Mouse (Mus musculus) c-Kit-positive CD71-negative TER-119-negative erythroid progenitor cells, embryonic 14.5 days (primary cell): ENCODE results near the gene Itpr1.
A peak's percentile ranks its signal among the peaks of the same experiment; 100 is the strongest.

Experiments
- DNase-seq: peaks from one replicate; pipeline ENCODE4 v3.0.0-alpha.2; 2013; ENCODE audit warnings: low read depth

Itpr1 gene

DNA sequence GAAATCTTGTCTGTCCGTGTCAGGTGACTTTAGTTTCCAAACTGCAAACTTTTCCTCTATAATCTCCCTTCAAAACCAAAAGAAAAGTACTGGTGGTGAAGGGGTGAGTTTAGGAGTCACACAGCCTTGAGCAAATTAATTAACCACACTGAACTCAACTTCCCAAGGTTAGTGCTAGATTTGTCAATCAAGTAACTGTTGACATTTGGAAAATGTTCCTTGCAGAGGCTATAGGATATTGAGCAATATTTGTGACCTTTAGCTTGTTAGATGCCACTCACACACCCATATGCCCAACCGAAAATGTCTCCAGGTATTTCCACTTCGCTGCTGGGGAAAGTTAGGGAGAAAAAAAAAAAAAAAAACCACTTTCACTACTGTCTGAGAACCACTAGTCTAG is 259.0 kb downstream of the Itpr1 start:
- no peak for DNase-seq

- DNase-seq = no peak
These were observed 259.9 kb downstream of the Itpr1 start for GRCm38 (mm10) chr6:108472748-108473147.

DNA sequence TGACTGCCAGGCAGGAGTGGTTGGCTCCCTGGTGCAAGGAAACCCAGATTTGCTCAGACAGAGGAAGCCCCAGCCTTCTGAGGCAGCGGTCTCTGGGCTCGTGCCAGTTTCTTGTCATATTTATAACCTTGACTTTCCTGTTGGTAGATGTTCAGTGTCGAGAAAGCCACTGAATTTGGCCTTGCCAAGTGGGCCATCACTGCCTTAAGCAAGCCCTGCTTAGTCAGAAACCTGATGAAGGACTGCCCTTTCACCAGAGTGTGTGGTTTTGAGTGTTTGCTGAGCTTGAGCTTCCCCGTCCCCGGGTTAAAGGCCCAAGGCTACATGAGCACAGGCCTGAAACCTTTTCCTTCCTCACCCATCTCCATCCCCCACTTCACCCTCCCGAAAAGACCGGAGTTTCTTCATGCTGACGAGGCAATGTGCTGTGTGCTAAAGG is 263.9 kb downstream of the Itpr1 start:
- DNase-seq = no peak

GRCm38 (mm10) chr6:108477602-108478001 is 264.7 kb downstream of the Itpr1 start:
- no peak for DNase-seq

DNA sequence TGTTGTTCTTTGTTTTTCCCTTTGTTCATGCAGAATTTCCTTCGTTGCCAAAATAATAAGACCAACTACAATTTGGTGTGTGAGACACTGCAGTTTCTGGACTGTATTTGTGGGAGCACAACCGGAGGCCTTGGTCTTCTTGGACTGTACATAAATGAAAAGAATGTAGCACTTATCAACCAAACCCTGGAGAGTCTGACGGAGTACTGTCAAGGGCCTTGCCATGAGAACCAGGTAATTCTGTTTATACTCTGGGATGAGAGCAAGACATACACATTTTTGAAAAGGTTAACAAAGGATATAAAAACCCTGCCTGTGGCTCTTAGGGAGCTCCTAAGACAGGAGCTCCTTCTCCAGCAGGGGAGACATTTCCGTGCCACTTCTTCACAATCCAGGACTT is 268.3 kb downstream of the Itpr1 start:
- DNase-seq = no peak

DNA sequence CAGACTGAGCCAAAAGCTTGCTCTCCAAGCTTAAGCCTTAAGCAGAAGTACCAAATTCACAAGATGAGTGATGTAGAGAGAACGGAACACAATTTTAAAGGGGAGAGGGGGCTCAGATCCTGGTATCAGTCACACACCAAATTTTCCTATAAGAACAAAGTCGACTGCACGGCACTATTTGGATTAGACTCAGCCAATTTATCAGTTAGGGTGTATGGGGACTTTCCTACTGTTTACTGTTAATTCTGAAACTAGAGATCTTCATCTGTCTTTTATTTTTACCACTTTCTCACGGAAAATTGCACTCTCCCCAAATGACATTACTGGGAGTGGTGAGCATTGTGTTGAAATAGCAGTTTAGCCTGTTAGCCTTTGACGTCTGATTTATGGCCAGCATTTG is 269.6 kb downstream of the Itpr1 start:
- DNase-seq = no peak

- DNase-seq = no peak
These were observed 273.5 kb downstream of the Itpr1 start for GRCm38 (mm10) chr6:108486212-108486992.

DNA sequence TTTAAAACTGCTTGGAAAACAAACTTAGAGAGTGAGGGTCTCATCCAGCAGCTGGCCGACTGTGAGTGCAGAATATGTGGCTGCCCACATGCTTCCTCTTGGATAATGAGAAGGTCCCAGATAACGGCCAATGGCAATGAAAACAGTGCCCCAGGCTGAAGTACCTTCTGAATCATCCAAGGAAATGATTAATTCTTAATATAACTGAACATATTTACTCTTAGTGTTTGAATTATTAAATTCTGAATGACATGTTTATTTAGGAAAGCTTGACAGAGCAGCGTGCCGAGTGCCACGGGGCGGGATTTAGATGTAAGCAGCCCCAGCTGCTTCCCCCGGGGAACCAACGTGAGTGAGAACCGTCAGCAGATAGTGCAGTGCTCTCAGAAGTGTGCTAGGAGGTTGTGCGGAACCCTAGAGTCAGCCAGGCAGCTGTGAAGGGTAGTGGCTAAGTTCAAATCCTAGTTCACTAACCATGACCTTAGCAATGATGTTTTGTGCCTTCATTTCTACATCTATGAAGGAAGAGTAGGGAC is 274.5 kb downstream of the Itpr1 start:
- no peak for DNase-seq

DNA sequence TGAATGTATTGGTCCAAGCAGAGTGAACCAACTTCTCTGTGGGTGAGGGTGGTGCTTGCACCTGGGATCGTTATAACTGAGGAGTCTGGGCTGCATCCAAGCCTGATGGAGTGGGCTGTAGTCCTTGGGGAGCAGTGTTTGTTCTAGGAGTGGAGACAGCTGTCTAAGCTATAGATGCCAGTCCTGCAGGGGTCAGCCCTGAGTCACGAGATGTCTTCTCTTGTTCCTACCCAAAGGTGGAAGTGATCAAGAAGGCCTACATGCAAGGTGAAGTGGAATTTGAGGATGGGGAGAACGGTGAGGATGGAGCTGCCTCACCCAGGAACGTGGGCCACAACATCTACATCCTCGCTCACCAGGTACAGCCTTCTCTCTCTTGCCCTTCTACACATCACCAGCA is 275.4 kb downstream of the Itpr1 start:
- DNase-seq = no peak

GRCm38 (mm10) chr6:108491969-108492368 is 279.1 kb downstream of the Itpr1 start:
- no peak for DNase-seq

GRCm38 (mm10) chr6:108493753-108494152 is 280.9 kb downstream of the Itpr1 start:
- DNase-seq = no peak

GRCm38 (mm10) chr6:108494185-108494804 is 281.4 kb downstream of the Itpr1 start:
- DNase-seq = no peak

DNA sequence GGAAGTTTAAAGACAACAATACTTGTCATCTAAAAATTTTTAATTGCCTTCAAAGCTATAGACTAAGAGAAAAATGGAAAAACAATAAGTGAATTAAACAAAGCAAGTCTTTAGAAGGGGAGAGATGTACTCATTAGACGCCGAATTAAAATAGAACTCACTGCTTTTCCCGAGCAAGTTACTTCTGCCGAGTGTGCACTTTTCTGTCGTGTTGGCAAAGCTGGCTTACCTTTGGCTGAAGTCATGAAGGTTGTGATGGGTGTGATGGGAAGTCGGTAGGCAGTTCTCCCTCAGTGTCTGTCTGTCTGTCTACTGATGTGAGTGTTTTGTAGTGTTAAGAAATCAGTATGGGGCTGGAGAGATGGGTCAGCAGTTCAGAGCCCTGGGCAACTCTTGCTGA is 282.1 kb downstream of the Itpr1 start:
- no peak for DNase-seq

DNA sequence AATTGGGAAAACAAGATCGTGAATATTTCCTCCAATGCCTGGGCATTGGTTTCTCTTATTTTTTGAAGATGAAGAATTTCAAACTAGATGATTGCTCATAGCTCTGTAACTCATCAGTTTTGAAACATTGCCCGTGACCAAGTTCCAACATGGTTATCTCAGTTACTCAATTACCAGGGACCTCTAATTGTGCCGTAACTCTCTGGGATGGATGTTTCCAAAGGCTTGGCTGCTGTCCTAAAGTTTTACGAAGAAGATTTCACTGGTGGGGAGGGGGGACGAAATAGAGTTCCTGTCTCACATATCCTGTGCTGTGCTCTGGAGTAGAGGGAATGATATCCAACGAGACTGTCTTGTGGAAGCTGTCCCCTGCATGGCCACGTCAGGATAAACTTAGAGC is 285.2 kb downstream of the Itpr1 start:
- no peak for DNase-seq

DNA sequence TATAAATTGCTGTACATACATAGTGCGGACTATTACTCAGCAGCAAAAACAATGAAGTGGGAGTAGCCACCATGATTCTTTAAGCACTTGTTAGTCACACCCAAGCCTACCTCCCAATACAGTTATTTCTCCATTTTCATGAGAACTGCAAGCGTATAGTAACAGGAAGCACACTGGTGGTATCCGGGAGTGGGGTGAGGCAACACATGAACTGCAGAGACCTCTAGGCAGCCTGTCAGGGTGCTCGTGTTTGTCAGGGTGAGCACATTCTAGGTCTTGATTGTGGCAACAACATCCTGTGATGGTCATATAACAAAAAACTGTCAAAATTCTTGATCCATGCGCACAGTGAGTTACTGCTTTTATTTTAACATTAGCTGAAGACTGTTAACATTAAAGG is 290.8 kb downstream of the Itpr1 start:
- peak; percentile 32 for DNase-seq

GRCm38 (mm10) chr6:108504717-108505116 is 291.8 kb downstream of the Itpr1 start:
- no peak for DNase-seq

- DNase-seq = no peak
These were observed 293.3 kb downstream of the Itpr1 start for GRCm38 (mm10) chr6:108506161-108506560.

DNA sequence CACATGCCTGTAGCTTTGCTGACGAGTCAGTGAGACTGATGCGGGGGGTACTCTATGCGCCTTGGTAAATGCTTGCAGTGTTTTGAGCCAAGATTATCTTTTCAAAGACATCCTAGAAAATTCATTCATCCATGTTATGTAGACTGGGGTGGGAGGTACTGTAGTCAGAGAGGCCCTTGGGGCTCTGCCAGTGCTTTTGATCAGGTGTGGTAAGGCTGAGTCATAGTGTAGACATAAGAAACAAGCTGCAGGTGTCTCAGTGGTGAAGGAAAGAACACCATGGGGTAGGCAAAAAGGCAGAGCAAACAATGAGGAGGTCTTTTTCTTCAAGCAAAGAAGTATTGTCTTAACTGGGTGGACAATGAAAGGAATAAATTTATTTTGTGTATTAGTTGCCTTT is 294.4 kb downstream of the Itpr1 start:
- no peak for DNase-seq

DNA sequence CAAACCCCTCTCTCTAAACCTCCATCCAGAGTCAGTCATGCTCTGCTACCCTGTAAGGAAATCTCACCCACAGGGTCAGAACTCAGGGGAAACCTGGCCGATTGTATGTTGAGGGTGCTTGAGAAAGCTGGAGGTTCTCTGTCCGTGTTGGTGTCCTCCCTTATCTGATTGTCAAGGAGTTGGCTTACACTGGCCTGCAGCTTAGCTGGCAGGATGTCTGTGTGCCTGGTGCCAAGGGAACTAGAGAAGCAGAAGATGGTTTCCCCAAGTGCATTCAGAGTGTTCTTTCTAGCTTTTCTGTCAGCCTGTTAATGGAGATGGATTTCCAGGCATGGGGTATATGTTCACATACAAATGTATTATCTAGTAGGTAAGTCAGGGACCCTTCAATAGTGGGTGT is 296.4 kb downstream of the Itpr1 start:
- DNase-seq = no peak

GRCm38 (mm10) chr6:108510101-108510500 is 297.2 kb downstream of the Itpr1 start:
- no peak for DNase-seq

- no peak for DNase-seq
These were observed 299.2 kb downstream of the Itpr1 start for GRCm38 (mm10) chr6:108512097-108512496.

GRCm38 (mm10) chr6:108512994-108513393 is 300.1 kb downstream of the Itpr1 start:
- DNase-seq = no peak

- DNase-seq = no peak
These were observed 303.4 kb downstream of the Itpr1 start for GRCm38 (mm10) chr6:108516248-108516647.
